Mouse (Mus musculus) right cerebral cortex, postnatal 10 days (tissue): ENCODE data around the gene Aspa.

Experiments used
- DNase-seq, 2 experiments: peaks; one replicate each; pipeline ENCODE4 v3.0.0; 2021; ENCODE audit warnings: low spot score in 2 of 2

Gene Aspa

GRCm38 (mm10) chr11:73257362-73257945, 71.9 kb downstream of the Aspa start:
- DNase-seq, result no peak
